Mouse (Mus musculus) heart, postnatal 25 days (tissue): ENCODE results near the gene Sumo2. TPM values are rescaled to one million over a fixed set of nuclear protein-coding genes. Genes with fewer than 3 reads are reported as not detected.
A peak's percentile ranks its signal among the peaks of the same experiment; 100 is the strongest.
"Not testable (repeated sequence)": the region's sequence is repeated elsewhere in the genome, so short reads cannot be mapped to it uniquely, and the experiment has no call there.

Experiments
- DNase-seq: peaks from one replicate; pipeline ENCODE4 v3.0.0; 2022; ENCODE audit warnings: low spot score
- intact Hi-C: fragments of 180-260 bp; cut with DNase I; formaldehyde crosslinking; loops from one replicate; pipeline ENCODE4 v1.15.1; 2025
- total RNA-seq, 2 experiments: library from RNA; stranded (reverse); gene quantifications; 2 replicates each; pipeline ENCODE4 v1.2.3; 2021

Sumo2 gene
- total RNA-seq, 2 experiments from 2014 or later = 165 to 177 TPM

GRCm38 (mm10) chr11:115521080-115521479 is 15.0 kb downstream of the Sumo2 start:
- intact Hi-C loops = no loop called here

GRCm38 (mm10) chr11:115520218-115520617 is 15.9 kb downstream of the Sumo2 start:
- DNase-seq = no peak

More at GRCm38 (mm10) chr11:115521080-115521479, 15.0 kb downstream of the Sumo2 start:
- no peak for DNase-seq

GRCm38 (mm10) chr11:115519581-115519980 is 16.5 kb downstream of the Sumo2 start:
- no peak for DNase-seq
- intact Hi-C loops = no loop called here

More at GRCm38 (mm10) chr11:115520218-115520617, 15.9 kb downstream of the Sumo2 start:
- intact Hi-C loops = no loop called here

- no peak for DNase-seq
- intact Hi-C loops = no loop called here
Measured at GRCm38 (mm10) chr11:115518693-115519092, 17.4 kb downstream of the Sumo2 start.

- no peak for DNase-seq
- intact Hi-C loops = no loop called here
Measured at GRCm38 (mm10) chr11:115516942-115517341, 19.1 kb downstream of the Sumo2 start.

GRCm38 (mm10) chr11:115515021-115515420 is 21.1 kb downstream of the Sumo2 start:
- no peak for DNase-seq
- intact Hi-C loops = loop anchor here (2.0 kb wide), 1 partner anchor 20 kb away; no protein-coding TSS in a partner anchor

GRCm38 (mm10) chr11:115514238-115514663 is 21.8 kb downstream of the Sumo2 start, which contains the start of gene Jpt1:
TSS of gene Jpt1 (minus strand) at chr11:115514387.
- intact Hi-C loops = loop anchor here (2.0 kb wide), 1 partner anchor 21 kb away; no protein-coding TSS in a partner anchor
- peak; percentile 98 for DNase-seq

GRCm38 (mm10) chr11:115513271-115514237 is 22.5 kb downstream of the Sumo2 start:
- intact Hi-C loops = loop anchor here (2.0 kb wide), 2 partner anchors 21 to 23 kb away; partner anchors contain the start of gene Nt5c

GRCm38 (mm10) chr11:115512407-115513183 is 23.5 kb downstream of the Sumo2 start:
- intact Hi-C loops = loop anchor here (2.0 kb wide), 1 partner anchor 22 kb away; the partner anchor contains the start of gene Nt5c
- DNase-seq = peak; percentile 28

More at GRCm38 (mm10) chr11:115513271-115514237, 22.5 kb downstream of the Sumo2 start:
- DNase-seq = peak; percentile 23

GRCm38 (mm10) chr11:115512004-115512403 is 24.1 kb downstream of the Sumo2 start:
- intact Hi-C loops = loop anchor here (2.0 kb wide), 1 partner anchor 21 kb away; the partner anchor contains the start of gene Nt5c

GRCm38 (mm10) chr11:115511121-115511520 is 25.0 kb downstream of the Sumo2 start:
- DNase-seq = no peak
- intact Hi-C loops = no loop called here

More at GRCm38 (mm10) chr11:115512004-115512403, 24.1 kb downstream of the Sumo2 start:
- no peak for DNase-seq

GRCm38 (mm10) chr11:115510507-115510888 is 25.6 kb downstream of the Sumo2 start:
- no peak for DNase-seq
- intact Hi-C loops = no loop called here

- DNase-seq = no peak
- intact Hi-C loops = no loop called here
Measured at GRCm38 (mm10) chr11:115509773-115510506, 26.1 kb downstream of the Sumo2 start.

GRCm38 (mm10) chr11:115508061-115508460 is 28.0 kb downstream of the Sumo2 start:
- DNase-seq = no peak
- intact Hi-C loops = no loop called here

GRCm38 (mm10) chr11:115506586-115506985 is 29.5 kb downstream of the Sumo2 start:
- DNase-seq = no peak
- intact Hi-C loops = no loop called here

GRCm38 (mm10) chr11:115502636-115503035 is 33.4 kb downstream of the Sumo2 start:
- intact Hi-C loops = no loop called here

GRCm38 (mm10) chr11:115496559-115496958 is 39.5 kb downstream of the Sumo2 start:
- intact Hi-C loops, DNase-seq: not testable (repeated sequence)

More at GRCm38 (mm10) chr11:115502636-115503035, 33.4 kb downstream of the Sumo2 start:
- no peak for DNase-seq

GRCm38 (mm10) chr11:115492387-115492786 is 43.7 kb downstream of the Sumo2 start:
- DNase-seq = no peak
- intact Hi-C loops = no loop called here
